Mouse (Mus musculus) embryonic fibroblast, embryonic 13.5 days (primary cell): ENCODE measurements around the gene Ang. TPM values are rescaled to one million over a fixed set of nuclear protein-coding genes. Genes with fewer than 3 reads are reported as not detected.

ENCODE experiments used
- H3K27ac ChIP-seq: 2 replicates; pipeline ENCODE4 v1.5.1; 2012; ENCODE audit warnings: low read length, control low read depth, inconsistent platforms; ENCODE audit not compliant: insufficient read depth
- H3K4me1 ChIP-seq: 2 replicates; pipeline ENCODE4 v1.6.1; 2011; ENCODE audit warnings: low read length; ENCODE audit not compliant: control insufficient read depth, insufficient read depth
- H3K4me3 ChIP-seq: 2 replicates; pipeline ENCODE4 v1.5.1; 2011; ENCODE audit warnings: mild to moderate bottlenecking, control low read depth, low read length; ENCODE audit not compliant: insufficient read depth
- CTCF ChIP-seq: IDR thresholded peaks from 2 replicates; pipeline ENCODE4 v1.5.1; 2011; ENCODE audit warnings: mild to moderate bottlenecking, control low read depth, low read length, moderate library complexity, borderline replicate concordance; ENCODE audit not compliant: insufficient read depth
- POLR2A ChIP-seq: IDR thresholded peaks from 2 replicates; pipeline ENCODE4 v1.6.1; 2011; ENCODE audit warnings: low read depth, mild to moderate bottlenecking, control low read depth, low read length, moderate library complexity
- polyA plus RNA-seq: library from polyadenylated mRNA; stranded (reverse); fragments of >200 nt; gene quantifications from 2 replicates; pipeline ENCODE4 v1.2.4, GENCODE M21; 2011; ENCODE audit warnings: low read depth; ENCODE audit not compliant: missing spikeins, insufficient read length

Ang gene
- 11.4 TPM in 2 replicates for polyA plus RNA-seq

- peak within 1 kb of the TSS; percentile 83 for H3K27ac ChIP-seq
- H3K4me3 ChIP-seq, result peak within 1 kb of the TSS; percentile 82
- peaks cover 5% of the 10 kb centered on the region; the same call in 1 of the 2 replicates for H3K4me1 ChIP-seq
- no peak for TF ChIP-seq CTCF
- peak; percentile 64 for TF ChIP-seq POLR2A
Measured at GRCm38 (mm10) chr14:51090921-51091900, at the start of gene Ang, which contains the start of gene Rnase4. Gene Ang, plus strand, starts transcription at chr14:51091150. Gene Rnase4, plus strand, starts transcription at chr14:51091077.

DNA sequence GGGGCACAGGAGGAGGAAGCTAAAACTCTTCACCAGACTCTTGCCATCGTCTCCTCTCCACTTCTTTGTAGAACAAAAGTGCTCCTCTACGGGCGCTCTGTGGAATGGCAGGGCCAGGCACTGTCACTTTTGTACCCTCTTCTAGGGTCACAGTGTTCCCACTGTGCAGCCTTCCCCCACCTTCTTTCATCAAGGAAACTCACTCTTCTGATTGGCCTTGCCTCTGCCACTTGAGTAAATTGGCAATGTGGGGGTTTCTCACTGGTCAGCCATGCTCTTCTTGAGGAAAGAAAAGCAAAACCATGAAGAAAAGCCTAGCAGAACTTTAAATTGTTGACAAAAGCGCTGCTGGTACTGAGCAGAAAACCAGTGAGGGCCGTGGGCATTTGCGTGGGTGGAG is 49.2 kb upstream of the Ang start, which contains the start of gene Rnase9:
Rnase9 (minus strand) TSS at position 101 of the 400 bp plus-strand sequence.
- Histone ChIP-seq H3K4me3 (no peak within 1 kb of the TSS), H3K4me1 (no peaks in the 10 kb centered on the region)
- TF ChIP-seq POLR2A, result no peak
- no peak for TF ChIP-seq CTCF

GRCm38 (mm10) chr14:51047846-51048245 is 43.1 kb upstream of the Ang start:
- TF ChIP-seq POLR2A (no peak), CTCF (no peak)
- no peak overlapping the region for H3K4me3 ChIP-seq
- H3K4me1 ChIP-seq, result no peaks in the 10 kb centered on the region
- H3K27ac ChIP-seq, result no peak overlapping the region

More for the DNA sequence above, 49.2 kb upstream of the Ang start, which contains the start of gene Rnase9:
- H3K27ac ChIP-seq, result no peak within 1 kb of the TSS

GRCm38 (mm10) chr14:51050063-51050462 is 40.9 kb upstream of the Ang start, which contains the start of gene Rnase11:
Gene Rnase11, minus strand, starts transcription at chr14:51050163.
- no peak within 1 kb of the TSS for H3K27ac ChIP-seq
- TF ChIP-seq POLR2A, result no peak
- no peak for TF ChIP-seq CTCF
- H3K4me1 ChIP-seq, result no peaks in the 10 kb centered on the region
- no peak within 1 kb of the TSS for H3K4me3 ChIP-seq

- H3K4me3 ChIP-seq, result no peak overlapping the region
- TF ChIP-seq POLR2A, result no peak
- TF ChIP-seq CTCF, result no peak
- H3K4me1 ChIP-seq, result no peaks in the 10 kb centered on the region
- H3K27ac ChIP-seq, result no peak overlapping the region
Measured at GRCm38 (mm10) chr14:51051941-51052340, 39.0 kb upstream of the Ang start.

- no peak for TF ChIP-seq CTCF
- TF ChIP-seq POLR2A, result no peak
- Histone ChIP-seq H3K4me1 (no peaks in the 10 kb centered on the region), H3K4me3 (no peak overlapping the region), H3K27ac (no peak overlapping the region)
Measured at GRCm38 (mm10) chr14:51053176-51053575, 37.8 kb upstream of the Ang start.

GRCm38 (mm10) chr14:51054243-51055237 is 36.4 kb upstream of the Ang start:
- Histone ChIP-seq H3K4me1 (no peaks in the 10 kb centered on the region), H3K27ac (no peak overlapping the region), H3K4me3 (no peak overlapping the region)
- TF ChIP-seq POLR2A, result no peak
- TF ChIP-seq CTCF, result no peak

- TF ChIP-seq POLR2A (no peak), CTCF (no peak)
- Histone ChIP-seq H3K4me1 (no peaks in the 10 kb centered on the region), H3K27ac (no peak within 1 kb of the TSS), H3K4me3 (no peak within 1 kb of the TSS)
Measured at GRCm38 (mm10) chr14:51057401-51057831, 33.5 kb upstream of the Ang start, which contains the start of gene Rnase12. Gene Rnase12, minus strand, starts transcription at chr14:51057661.

DNA sequence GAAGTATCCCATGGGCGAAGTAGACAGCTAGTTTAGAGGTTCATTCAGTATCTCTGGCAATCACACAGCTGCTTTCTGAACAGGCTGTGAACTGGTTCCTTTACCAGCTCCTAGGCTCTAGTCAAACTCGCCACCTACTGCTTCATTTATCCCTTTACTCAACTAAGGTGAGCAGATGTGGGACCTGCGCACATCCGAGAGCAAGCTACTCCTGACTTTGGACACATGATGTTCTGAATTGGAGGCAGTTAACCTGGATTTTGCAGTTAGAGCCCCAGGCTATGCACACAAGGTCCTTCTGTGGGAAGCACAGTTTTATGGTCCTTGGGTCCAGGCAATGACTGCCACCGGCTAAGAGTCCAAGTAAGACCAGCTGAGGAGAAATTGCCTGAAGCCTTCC is 30.2 kb upstream of the Ang start:
- H3K4me3 ChIP-seq, result no peak overlapping the region
- TF ChIP-seq CTCF, result no peak
- TF ChIP-seq POLR2A, result no peak
- no peak overlapping the region for H3K27ac ChIP-seq
- no peaks in the 10 kb centered on the region for H3K4me1 ChIP-seq
